Mouse (Mus musculus) midbrain, embryonic 11.5 days (tissue): ENCODE data around the gene Ncoa3. TPM values are rescaled to one million over a fixed set of nuclear protein-coding genes. Genes with fewer than 3 reads are reported as not detected.
A peak's percentile ranks its signal among the peaks of the same experiment; 100 is the strongest.

Experiments
- ATAC-seq: fragments of 200-750 bp; cut with Nextera tagmentation; 2 replicates; pipeline ENCODE4 v1.8.0; 2017; ENCODE audit warnings: moderate TSS enrichment, moderate library complexity; ENCODE audit not compliant: low FRiP score
- DNase-seq: peaks from one replicate; pipeline ENCODE4 v3.0.0; 2015; ENCODE audit warnings: low spot score; ENCODE audit errors: missing footprints
- H3K27ac ChIP-seq: fragments of 300-500 bp; sonication (generic); 2 replicates; pipeline ENCODE4 v1.5.1; 2014; ENCODE audit warnings: low read depth, low read length
- H3K27me3 ChIP-seq: fragments of 300-500 bp; sonication (generic); 2 replicates; pipeline ENCODE4 v1.6.1; 2014; ENCODE audit warnings: mild to moderate bottlenecking, low read length, moderate library complexity, mixed read lengths; ENCODE audit not compliant: control insufficient read depth, insufficient read depth
- H3K36me3 ChIP-seq: fragments of 300-500 bp; sonication (generic); 2 replicates; pipeline ENCODE4 v1.6.1; 2014; ENCODE audit warnings: mild to moderate bottlenecking, low read length, moderate library complexity, mixed read lengths; ENCODE audit not compliant: control insufficient read depth, insufficient read depth
- H3K4me1 ChIP-seq: fragments of 300-500 bp; sonication (generic); 2 replicates; pipeline ENCODE4 v1.6.1; 2014; ENCODE audit warnings: low read length; ENCODE audit not compliant: control insufficient read depth, insufficient read depth
- H3K4me2 ChIP-seq: fragments of 300-500 bp; sonication (generic); 2 replicates; pipeline ENCODE4 v1.6.1; 2014; ENCODE audit warnings: mild to moderate bottlenecking, moderate library complexity
- H3K4me3 ChIP-seq: fragments of 300-500 bp; sonication (generic); 2 replicates; pipeline ENCODE4 v1.5.1; 2014; ENCODE audit warnings: low read depth, low read length
- H3K9ac ChIP-seq: fragments of 300-500 bp; sonication (generic); 2 replicates; pipeline ENCODE4 v1.6.1; 2014; ENCODE audit warnings: low read length
- H3K9me3 ChIP-seq: fragments of 300-500 bp; sonication (generic); 2 replicates; pipeline ENCODE4 v1.6.1; 2016; ENCODE audit warnings: low read length; ENCODE audit not compliant: control insufficient read depth
- whole genome bisulfite sequencing: fragments of 180-500 bp; shearing (Covaris S2); extraction: QIAGEN DNeasy Blood & Tissue Kit; methylation state at CpG from one replicate; pipeline ENCODE4 v1.1.7; 2014; 5-methylcytosine and 5-hydroxymethylcytosine counted together
- polyA plus RNA-seq: library from polyadenylated mRNA; unstranded; fragments of >200 nt; fragmentation: Nextera tagmentation; extraction: Ambion mirVana; gene quantifications from 2 replicates; pipeline ENCODE4 v1.2.1, GENCODE M21; 2014

Gene Ncoa3
- polyA plus RNA-seq, 1 experiment from 2014 or later, result 17.4 TPM

DNA sequence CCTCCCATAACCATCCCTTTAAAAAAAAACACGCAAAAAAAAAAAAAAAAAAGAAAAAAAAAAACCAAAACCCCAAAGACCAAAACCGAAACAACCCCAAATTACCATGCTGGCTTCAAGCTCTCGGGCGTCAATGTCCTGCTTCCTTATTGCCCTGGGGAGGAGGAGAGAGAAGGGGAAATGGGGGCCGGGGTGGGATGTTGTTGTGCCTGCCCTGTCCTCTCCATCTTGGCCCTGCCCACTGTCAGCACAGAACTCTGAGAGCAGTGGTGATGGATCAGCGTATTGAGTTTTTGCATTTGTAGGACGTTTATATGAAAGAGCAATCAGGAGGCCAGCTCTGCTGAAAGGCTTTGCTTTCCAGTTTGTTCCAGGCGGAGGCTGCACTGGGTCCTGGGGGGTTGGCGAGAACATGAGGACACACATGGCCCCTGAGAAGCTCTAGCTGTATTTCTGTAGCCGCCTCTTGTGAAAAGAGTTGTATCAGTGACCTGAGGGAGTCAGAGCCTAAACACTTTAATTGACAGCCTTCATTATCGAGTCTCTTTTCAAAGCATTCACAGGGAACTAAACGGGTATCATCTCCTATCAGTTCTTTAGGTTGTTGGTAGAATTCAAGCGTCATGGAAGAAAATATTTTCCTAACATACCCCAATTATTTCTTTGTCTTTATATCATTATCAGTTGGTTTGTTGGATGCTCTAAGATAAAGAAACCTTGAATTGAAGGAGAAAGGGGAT is 38.0 kb downstream of the Ncoa3 start:
- H3K27ac ChIP-seq, result peak overlapping the region; percentile 3; the same call in 1 of the 2 replicates
- H3K4me3 ChIP-seq, result no peak overlapping the region
- no peaks in the 10 kb centered on the region for H3K27me3 ChIP-seq
- peak; percentile 88 for DNase-seq
- 14% methylated on average over 13 of the region's 13 CpGs for WGBS
- no peaks in the 10 kb centered on the region for H3K9me3 ChIP-seq
- peak overlapping the region; percentile 30 for H3K4me2 ChIP-seq
- H3K9ac ChIP-seq, result peak overlapping the region; percentile 30; the same call in 1 of the 2 replicates
- no peak for ATAC-seq
- H3K4me1 ChIP-seq, result peaks cover 21% of the 10 kb centered on the region
- H3K36me3 ChIP-seq, result no peaks in the 10 kb centered on the region

DNA sequence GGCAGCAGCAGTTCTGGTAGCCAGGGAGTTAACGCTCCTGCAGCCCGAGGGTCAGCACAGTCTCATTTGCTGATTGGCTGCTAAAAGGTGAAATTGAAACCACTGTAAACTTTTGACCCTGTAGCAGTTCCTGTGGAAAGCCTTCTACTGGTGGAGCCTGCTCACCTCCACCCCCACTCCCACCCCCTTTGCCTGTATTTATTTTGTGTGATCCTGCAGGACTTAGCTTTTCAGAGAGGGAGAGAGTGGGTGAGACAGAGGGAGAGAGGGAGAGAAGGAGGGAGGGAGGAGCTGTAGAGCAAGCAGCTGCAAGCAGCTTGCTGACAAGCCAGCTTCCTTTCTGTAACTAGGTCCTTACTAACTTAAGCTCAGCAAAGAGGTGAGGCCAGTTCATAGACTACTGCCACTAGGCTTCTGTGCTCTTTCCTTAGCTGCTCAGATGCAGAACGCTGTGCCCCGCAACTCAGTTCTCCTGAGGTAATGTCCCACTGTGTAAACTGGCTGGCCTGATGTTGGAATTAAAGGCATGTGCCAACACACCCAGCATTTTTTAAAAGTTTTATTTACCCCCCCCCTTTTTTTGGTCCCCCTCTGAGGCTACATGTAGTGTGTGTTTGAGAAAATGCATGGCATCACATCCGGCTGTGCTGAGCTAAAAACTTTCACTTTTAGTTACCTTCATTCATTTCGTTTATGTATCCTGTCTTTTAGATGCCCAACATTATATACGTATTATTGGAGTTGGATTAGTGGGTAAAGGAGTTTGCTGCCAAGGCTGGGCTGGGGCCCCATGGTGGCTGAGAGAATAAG is 38.9 kb downstream of the Ncoa3 start:
- H3K4me1 ChIP-seq, result peaks cover 21% of the 10 kb centered on the region
- no peaks in the 10 kb centered on the region for H3K9me3 ChIP-seq
- ATAC-seq (0 out of 2 replicates have a peak, but pooled peaks have one; percentile 54), DNase-seq (peak; percentile 91)
- H3K4me3 ChIP-seq, result no peak overlapping the region
- H3K9ac ChIP-seq, result peak overlapping the region; percentile 30; the same call in 1 of the 2 replicates
- no peaks in the 10 kb centered on the region for H3K36me3 ChIP-seq
- H3K27ac ChIP-seq, result peak overlapping the region; percentile 48
- WGBS, result 38% methylated on average over 7 of the region's 7 CpGs
- H3K4me2 ChIP-seq, result peak overlapping the region; percentile 30
- H3K27me3 ChIP-seq, result no peaks in the 10 kb centered on the region

DNA sequence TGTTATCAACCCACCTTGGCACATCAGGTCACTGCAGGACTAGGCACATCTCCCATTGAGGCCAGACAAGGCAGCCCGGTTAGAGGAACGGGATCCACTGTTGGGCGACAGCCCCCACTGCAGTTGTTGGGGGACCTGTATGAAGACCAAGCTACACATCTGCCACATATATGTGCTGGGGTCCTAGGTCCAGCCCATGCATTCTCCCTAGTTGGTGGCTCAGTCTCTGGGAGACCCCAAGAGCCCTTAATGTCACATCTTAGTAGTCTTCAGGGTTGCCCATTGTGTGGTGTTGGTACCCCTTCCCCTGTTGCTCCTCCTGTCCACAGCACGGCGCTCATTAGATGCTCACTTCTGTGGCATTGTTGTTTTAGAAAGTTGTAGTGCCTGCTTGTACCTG is 40.2 kb downstream of the Ncoa3 start:
- WGBS, result 90% methylated on average over 5 of the region's 5 CpGs
- Histone ChIP-seq H3K9ac (no peak overlapping the region), H3K9me3 (no peaks in the 10 kb centered on the region), H3K27me3 (no peaks in the 10 kb centered on the region), H3K27ac (no peak overlapping the region), H3K36me3 (no peaks in the 10 kb centered on the region), H3K4me2 (no peak overlapping the region), H3K4me3 (no peak overlapping the region), H3K4me1 (peaks cover 21% of the 10 kb centered on the region)
- ATAC-seq (no peak), DNase-seq (no peak)

DNA sequence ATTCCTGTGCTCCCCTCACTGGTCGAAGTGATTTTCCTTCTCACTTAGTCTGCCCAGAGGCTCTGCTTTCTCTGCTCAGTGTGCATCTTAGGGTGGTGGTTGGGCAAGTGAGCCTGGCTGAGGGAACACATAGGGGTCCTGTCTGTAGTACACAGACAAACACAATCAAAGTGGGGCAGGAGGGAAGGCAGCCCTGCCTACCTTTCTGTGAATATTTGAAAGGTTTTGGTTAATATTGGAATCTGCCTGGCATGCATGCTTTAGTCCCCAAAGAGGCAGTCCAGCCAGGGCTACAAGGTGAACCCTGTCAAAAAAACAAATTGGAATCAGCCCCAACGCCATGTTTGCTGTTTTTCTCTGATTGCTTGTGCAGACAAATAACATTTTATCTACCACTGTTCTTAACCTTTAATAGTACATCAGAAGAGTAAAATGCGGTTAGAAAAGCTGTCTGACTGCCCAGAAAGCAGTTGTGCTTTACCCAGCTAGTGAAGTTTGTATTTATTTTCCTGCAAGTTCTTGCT is 42.6 kb downstream of the Ncoa3 start:
- H3K36me3 ChIP-seq, result no peaks in the 10 kb centered on the region
- H3K27ac ChIP-seq, result no peak overlapping the region
- 81% methylated on average over 3 of the region's 3 CpGs for WGBS
- H3K4me3 ChIP-seq, result no peak overlapping the region
- ATAC-seq, result no peak
- no peak overlapping the region for H3K9ac ChIP-seq
- no peak for DNase-seq
- no peaks in the 10 kb centered on the region for H3K27me3 ChIP-seq
- no peak overlapping the region for H3K4me2 ChIP-seq
- peaks cover 18% of the 10 kb centered on the region for H3K4me1 ChIP-seq
- H3K9me3 ChIP-seq, result no peaks in the 10 kb centered on the region

DNA sequence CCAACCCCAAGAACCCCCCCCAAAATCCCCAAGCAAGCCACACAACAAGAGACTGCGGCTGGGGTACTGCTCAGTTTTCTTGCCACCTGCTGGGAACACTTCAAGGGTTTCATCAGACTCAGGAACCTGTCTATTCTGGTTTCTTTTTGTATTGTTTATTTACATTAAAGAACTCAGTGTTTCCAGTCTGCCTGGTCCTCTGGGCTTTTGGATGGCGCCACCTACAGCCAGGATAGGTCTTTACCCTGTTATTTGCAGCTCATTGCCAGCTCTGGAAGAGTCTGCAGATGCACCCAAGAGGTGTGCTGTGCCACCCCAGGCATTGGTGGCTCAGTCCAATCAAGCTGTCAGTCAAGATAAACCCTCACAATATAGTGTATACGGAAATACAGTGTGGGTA is 43.3 kb downstream of the Ncoa3 start:
- WGBS, result 60% methylated on average over 3 of the region's 3 CpGs
- no peak overlapping the region for H3K4me3 ChIP-seq
- DNase-seq (no peak), ATAC-seq (no peak)
- no peaks in the 10 kb centered on the region for H3K9me3 ChIP-seq
- H3K4me1 ChIP-seq, result peaks cover 11% of the 10 kb centered on the region
- no peak overlapping the region for H3K27ac ChIP-seq
- H3K36me3 ChIP-seq, result no peaks in the 10 kb centered on the region
- no peak overlapping the region for H3K9ac ChIP-seq
- no peak overlapping the region for H3K4me2 ChIP-seq
- no peaks in the 10 kb centered on the region for H3K27me3 ChIP-seq

DNA sequence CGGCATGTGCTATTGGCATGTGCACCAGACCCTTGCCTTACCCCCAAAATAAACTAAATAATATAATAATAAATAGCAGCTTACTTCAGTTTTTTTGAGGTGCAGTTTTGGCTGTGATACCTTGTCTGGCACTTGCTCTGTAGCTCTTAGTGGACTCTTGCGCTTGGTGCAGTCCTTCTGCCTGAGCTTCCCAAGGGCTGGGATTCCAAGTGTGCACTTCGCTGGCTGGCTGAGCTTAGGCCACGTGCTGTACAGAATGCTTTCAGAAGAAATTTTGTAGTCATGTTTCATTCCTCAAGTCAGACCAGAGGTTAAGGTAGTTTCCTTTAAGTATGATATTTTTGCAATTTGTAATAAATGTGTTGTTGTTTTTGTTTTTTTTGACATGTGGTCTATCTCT is 47.2 kb downstream of the Ncoa3 start:
- 90% methylated on average over 4 of the region's 4 CpGs for WGBS
- Histone ChIP-seq H3K4me3 (no peak overlapping the region), H3K36me3 (no peaks in the 10 kb centered on the region), H3K4me1 (peaks cover 3% of the 10 kb centered on the region; the same call in 1 of the 2 replicates), H3K27me3 (no peaks in the 10 kb centered on the region), H3K9ac (no peak overlapping the region), H3K9me3 (no peaks in the 10 kb centered on the region), H3K4me2 (no peak overlapping the region), H3K27ac (no peak overlapping the region)
- DNase-seq (no peak), ATAC-seq (no peak)

DNA sequence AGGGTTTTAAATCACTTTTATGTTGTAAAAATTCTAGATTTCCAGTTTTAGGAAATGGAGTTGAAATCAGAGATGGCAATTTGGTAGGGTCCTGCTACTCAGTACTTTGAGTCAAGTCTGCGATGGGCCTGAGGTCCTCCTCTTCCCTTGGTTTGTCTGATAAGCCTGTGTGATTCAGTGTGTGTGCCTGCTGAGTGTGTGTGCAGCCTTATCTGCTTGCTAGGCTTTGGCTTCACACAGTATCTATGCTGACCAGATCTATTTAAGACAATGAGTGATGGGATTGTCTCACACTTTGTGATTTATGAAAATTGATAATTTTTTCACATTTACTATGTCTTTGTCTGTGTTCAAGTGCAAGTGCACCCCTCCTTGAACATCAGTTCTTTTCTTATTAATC is 50.1 kb downstream of the Ncoa3 start:
- no peaks in the 10 kb centered on the region for H3K9me3 ChIP-seq
- H3K27ac ChIP-seq, result no peak overlapping the region
- H3K4me2 ChIP-seq, result no peak overlapping the region
- H3K9ac ChIP-seq, result no peak overlapping the region
- no peak for DNase-seq
- WGBS, result 96% methylated on average over 1 of the region's 1 CpGs
- no peaks in the 10 kb centered on the region for H3K27me3 ChIP-seq
- ATAC-seq, result no peak
- H3K4me1 ChIP-seq, result peaks cover 3% of the 10 kb centered on the region; the same call in 1 of the 2 replicates
- H3K36me3 ChIP-seq, result no peaks in the 10 kb centered on the region
- no peak overlapping the region for H3K4me3 ChIP-seq

DNA sequence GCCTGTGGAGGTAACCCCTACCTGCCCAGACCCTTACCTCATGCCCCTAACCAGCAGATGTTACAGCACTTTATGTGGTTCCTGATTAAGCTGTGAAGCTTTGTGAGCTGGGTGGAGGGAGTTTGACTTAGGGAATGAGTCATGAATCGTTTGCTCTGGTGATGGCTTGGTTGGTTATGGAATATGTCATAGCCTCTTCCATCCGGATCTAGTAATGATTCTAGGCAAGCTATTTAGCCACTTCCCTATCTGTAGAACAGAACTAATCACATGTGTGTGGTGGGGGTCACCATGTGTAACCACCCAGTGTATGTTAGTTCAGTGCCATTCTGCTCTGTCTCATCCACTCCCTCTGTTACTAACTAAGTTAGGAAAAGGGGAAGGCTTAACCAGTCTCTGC is 52.6 kb downstream of the Ncoa3 start:
- H3K36me3 ChIP-seq, result peaks cover 4% of the 10 kb centered on the region
- H3K27me3 ChIP-seq, result no peaks in the 10 kb centered on the region
- no peak for DNase-seq
- 87% methylated on average over 2 of the region's 2 CpGs for WGBS
- H3K4me1 ChIP-seq, result peaks cover 3% of the 10 kb centered on the region; the same call in 1 of the 2 replicates
- ATAC-seq, result no peak
- H3K9ac ChIP-seq, result no peak overlapping the region
- no peak overlapping the region for H3K4me3 ChIP-seq
- H3K9me3 ChIP-seq, result no peaks in the 10 kb centered on the region
- H3K4me2 ChIP-seq, result no peak overlapping the region
- H3K27ac ChIP-seq, result no peak overlapping the region
